Comparison of ENCODE assay signal across 15 mouse cellular contexts in the genomic region with DNA sequence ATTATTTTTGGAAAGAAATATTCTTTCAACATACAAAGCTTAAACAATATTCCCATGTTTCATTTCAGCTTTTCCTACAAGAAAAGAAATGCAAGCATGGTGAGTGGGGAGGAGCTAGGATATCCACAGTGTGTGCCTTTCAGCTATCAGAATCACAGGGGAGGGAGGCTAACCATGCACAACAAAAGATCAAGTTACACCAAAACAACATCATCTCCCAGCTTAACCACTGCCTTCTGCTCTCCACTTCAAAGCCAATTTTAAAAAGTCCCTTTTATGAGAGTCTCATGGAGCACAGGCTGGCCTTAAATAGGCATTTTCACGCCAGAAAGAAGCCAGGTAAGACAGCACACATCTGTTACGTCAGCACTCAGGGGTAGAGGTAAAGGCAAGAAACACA. TPM values are rescaled to one million over a fixed set of nuclear protein-coding genes. Genes with fewer than 3 reads are reported as not detected.
DNase-seq lines count a peak whose midpoint lies in the region; ATAC-seq lines count a peak whose summit lies in the region.
"Had no signal": no experiment of that assay in that cellular context is flagged by ENCODE, and none has a peak within 500 bp of the region (broad histone marks: within the 10 kb centered on the region; RNA-seq: fewer than 3 reads in every experiment).

No protein-coding gene starts in this region.

- DNase-seq in 416B (ENCODE audit: low read depth): peak; percentile 15
- DNase-seq in embryonic facial prominence, embryonic 14.5 days (ENCODE audit: low spot score): peak; percentile 43
- no peak for DNase-seq in urinary bladder, postnatal 10 days (ENCODE audit: low spot score)
- DNase-seq in heart, adult 9 months (ENCODE audit: low spot score in 2 of 2): no peak
- DNase-seq: adrenal gland, adult 8-10 months; cerebellum, adult 2 months; heart, adult 18-20 months; lung, adult 2 months; right cerebral cortex, postnatal 25 days had no signal

- 59% methylated on average over 2 of the region's 2 CpGs for WGBS in hindbrain, embryonic 13.5 days
- WGBS in hindbrain, embryonic 12.5 days: 45% methylated on average over 2 of the region's 2 CpGs
- WGBS in embryonic facial prominence, embryonic 14.5 days: 53% methylated on average over 2 of the region's 2 CpGs

- peaks cover 17% of the 10 kb centered on the region for H3K4me1 ChIP-seq in hindbrain, embryonic 13.5 days (replicated peaks)
- H3K4me1 ChIP-seq in hindbrain, embryonic 12.5 days: peaks cover 8% of the 10 kb centered on the region
- H3K4me1 ChIP-seq in embryonic facial prominence, embryonic 14.5 days (ENCODE audit: control insufficient read depth, insufficient read depth, low read length): peaks cover 13% of the 10 kb centered on the region; the same call in 1 of the 2 replicates

- no peak for ATAC-seq in hindbrain, embryonic 13.5 days (ENCODE audit: low FRiP score)
- ATAC-seq in hindbrain, embryonic 12.5 days (ENCODE audit: low FRiP score): no peak
- ATAC-seq in CD4-positive, CD25-positive, alpha-beta regulatory T cell, adult 4 months: peak; percentile 72
- ATAC-seq in embryonic facial prominence, embryonic 14.5 days (ENCODE audit: low read depth): peak; percentile 53; the same call in 1 of the 2 replicates
- ATAC-seq: intestine, postnatal 0 days; midbrain, embryonic 15.5 days had no signal

- peak overlapping the region; percentile 6; the same call in 1 of the 2 replicates for H3K27ac ChIP-seq in hindbrain, embryonic 13.5 days
- no peak overlapping the region for H3K27ac ChIP-seq in hindbrain, embryonic 12.5 days
- H3K27ac ChIP-seq in embryonic facial prominence, embryonic 14.5 days (replicated peaks; ENCODE audit: low read depth, low read length): no peak overlapping the region; the same call in 1 of the 2 replicates
- H3K27ac ChIP-seq: left cerebral cortex, adult 2 months; midbrain, embryonic 15.5 days had no signal

- H3K27me3 ChIP-seq in hindbrain, embryonic 13.5 days: no peaks in the 10 kb centered on the region
- no peaks in the 10 kb centered on the region for H3K27me3 ChIP-seq in hindbrain, embryonic 12.5 days
- H3K27me3 ChIP-seq in embryonic facial prominence, embryonic 14.5 days (replicated peaks; ENCODE audit: control insufficient read depth, insufficient read depth, low read length): no peaks in the 10 kb centered on the region
- H3K27me3 ChIP-seq: midbrain, embryonic 15.5 days had no signal

- H3K4me3 ChIP-seq in hindbrain, embryonic 13.5 days: no peak overlapping the region
- no peak overlapping the region for H3K4me3 ChIP-seq in hindbrain, embryonic 12.5 days
- no peak overlapping the region for H3K4me3 ChIP-seq in embryonic facial prominence, embryonic 14.5 days (ENCODE audit: low read depth, low read length)
- H3K4me3 ChIP-seq: left cerebral cortex, adult 2 months; midbrain, embryonic 15.5 days had no signal

- H3K9me3 ChIP-seq in hindbrain, embryonic 13.5 days: no peaks in the 10 kb centered on the region
- H3K9me3 ChIP-seq in hindbrain, embryonic 12.5 days (replicated peaks): no peaks in the 10 kb centered on the region
- no peaks in the 10 kb centered on the region for H3K9me3 ChIP-seq in embryonic facial prominence, embryonic 14.5 days (ENCODE audit: control insufficient read depth, low read length)
- H3K9me3 ChIP-seq: midbrain, embryonic 15.5 days had no signal

- no peak overlapping the region for H3K9ac ChIP-seq in hindbrain, embryonic 13.5 days
- no peak overlapping the region for H3K9ac ChIP-seq in hindbrain, embryonic 12.5 days
- no peak overlapping the region for H3K9ac ChIP-seq in embryonic facial prominence, embryonic 14.5 days (ENCODE audit: low read depth, low read length)
- H3K9ac ChIP-seq: midbrain, embryonic 15.5 days had no signal

- no peak overlapping the region for H3K4me2 ChIP-seq in hindbrain, embryonic 13.5 days
- no peak overlapping the region for H3K4me2 ChIP-seq in hindbrain, embryonic 12.5 days (replicated peaks)
- H3K4me2 ChIP-seq in embryonic facial prominence, embryonic 14.5 days (ENCODE audit: low read depth, low read length): no peak overlapping the region
- H3K4me2 ChIP-seq: midbrain, embryonic 15.5 days had no signal

- no peaks in the 10 kb centered on the region for H3K36me3 ChIP-seq in hindbrain, embryonic 13.5 days
- H3K36me3 ChIP-seq in hindbrain, embryonic 12.5 days: no peaks in the 10 kb centered on the region
- H3K36me3 ChIP-seq in embryonic facial prominence, embryonic 14.5 days (ENCODE audit: control insufficient read depth, insufficient read depth, low read length): no peaks in the 10 kb centered on the region
- H3K36me3 ChIP-seq: midbrain, embryonic 15.5 days had no signal

RNA-seq across cellular contexts. Expression of gene Eef1akmt1, which starts 39.6 kb away (rescaled TPM):
- polyA plus RNA-seq in hindbrain, embryonic 13.5 days (2015; fragmentation: Nextera tagmentation; extraction: Ambion mirVana): 93.9 and 95.1 TPM in 2 replicates
- 65.6 and 80.2 TPM in 2 replicates for polyA plus RNA-seq in hindbrain, embryonic 12.5 days (2016; fragmentation: Nextera tagmentation; extraction: Ambion mirVana)
- polyA plus RNA-seq in CD4-positive, CD25-positive, alpha-beta regulatory T cell, adult 4 months (2017; shearing (Covaris generic)): 100 to 1,000 TPM; 125 to 131 TPM
- 87.2 and 105 TPM in 2 replicates for polyA plus RNA-seq in embryonic facial prominence, embryonic 14.5 days (2014; fragmentation: Nextera tagmentation; extraction: Ambion mirVana)

RNA-seq across cellular contexts. Expression of gene Xpo4, which starts 54.2 kb away (rescaled TPM):
- 11.6 and 14.9 TPM in 2 replicates for polyA plus RNA-seq in hindbrain, embryonic 13.5 days (2015; fragmentation: Nextera tagmentation; extraction: Ambion mirVana)
- polyA plus RNA-seq in hindbrain, embryonic 12.5 days (2016; fragmentation: Nextera tagmentation; extraction: Ambion mirVana): 24.4 and 24.8 TPM in 2 replicates
- 10 to 100 TPM; 26.9 to 29.6 TPM for polyA plus RNA-seq in CD4-positive, CD25-positive, alpha-beta regulatory T cell, adult 4 months (2017; shearing (Covaris generic))
- 23.0 and 26.5 TPM in 2 replicates for polyA plus RNA-seq in embryonic facial prominence, embryonic 14.5 days (2014; fragmentation: Nextera tagmentation; extraction: Ambion mirVana)

Comparison
In these comparisons a context has a peak if more than half of its experiments do, and no peak if none do; other contexts are left out.
1. ATAC-seq: peak in CD4-positive, CD25-positive, alpha-beta regulatory T cell, adult 4 months (single experiment) and embryonic facial prominence, embryonic 14.5 days (single experiment); none in hindbrain, embryonic 13.5 days (single experiment) and hindbrain, embryonic 12.5 days (single experiment).
2. DNase-seq: peak in 416B (single experiment) and embryonic facial prominence, embryonic 14.5 days (single experiment); none in urinary bladder, postnatal 10 days (single experiment) and heart, adult 9 months (0 of 2).